Mouse (Mus musculus) lung, embryonic 15.5 days (tissue): ENCODE data around the gene Sohlh2. TPM values are rescaled to one million over a fixed set of nuclear protein-coding genes. Genes with fewer than 3 reads are reported as not detected.

ENCODE experiments used
- ATAC-seq: fragments of 200-750 bp; cut with Nextera tagmentation; 2 replicates; pipeline ENCODE4 v1.8.0; 2017; ENCODE audit warnings: moderate number of reproducible peaks, borderline replicate concordance; ENCODE audit not compliant: low FRiP score, low TSS enrichment; ENCODE audit errors: extremely low read depth
- H3K27ac ChIP-seq: fragments of 300-500 bp; sonication (generic); 2 replicates; pipeline ENCODE4 v1.5.1; 2015; ENCODE audit warnings: moderate library complexity, mild to moderate bottlenecking, inconsistent platforms
- H3K27me3 ChIP-seq: fragments of 300-500 bp; sonication (generic); 2 replicates; pipeline ENCODE4 v1.6.1; 2015; ENCODE audit warnings: inconsistent platforms
- H3K36me3 ChIP-seq: fragments of 300-500 bp; sonication (generic); 2 replicates; pipeline ENCODE4 v1.6.1; 2015; ENCODE audit warnings: inconsistent platforms
- H3K4me1 ChIP-seq: fragments of 300-500 bp; sonication (generic); 2 replicates; pipeline ENCODE4 v1.6.1; 2015; ENCODE audit warnings: inconsistent platforms
- H3K4me2 ChIP-seq: fragments of 300-500 bp; sonication (generic); 2 replicates; pipeline ENCODE4 v1.6.1; 2015; ENCODE audit warnings: inconsistent platforms, mild to moderate bottlenecking, moderate library complexity
- H3K4me3 ChIP-seq: fragments of 300-500 bp; sonication (generic); 2 replicates; pipeline ENCODE4 v1.5.1; 2015; ENCODE audit warnings: mild to moderate bottlenecking, inconsistent platforms
- H3K9ac ChIP-seq: fragments of 300-500 bp; sonication (generic); 2 replicates; pipeline ENCODE4 v1.6.1; 2015; ENCODE audit warnings: inconsistent platforms
- H3K9me3 ChIP-seq: fragments of 300-500 bp; sonication (generic); 2 replicates; pipeline ENCODE4 v1.6.1; 2016; ENCODE audit warnings: inconsistent platforms
- WGBS: fragments of 180-500 bp; shearing (Covaris S2); methylation state at CpG from one replicate; pipeline ENCODE4 v1.1.7; 2015; 5-methylcytosine and 5-hydroxymethylcytosine counted together
- polyA plus RNA-seq: library from polyadenylated mRNA; unstranded; fragments of >200 nt; fragmentation: Nextera tagmentation; extraction: Ambion mirVana; gene quantifications from 2 replicates; pipeline ENCODE4 v1.2.1, GENCODE M21; 2015

Gene Sohlh2
- polyA plus RNA-seq, result 0.06 and 0.12 TPM in 2 replicates

DNA sequence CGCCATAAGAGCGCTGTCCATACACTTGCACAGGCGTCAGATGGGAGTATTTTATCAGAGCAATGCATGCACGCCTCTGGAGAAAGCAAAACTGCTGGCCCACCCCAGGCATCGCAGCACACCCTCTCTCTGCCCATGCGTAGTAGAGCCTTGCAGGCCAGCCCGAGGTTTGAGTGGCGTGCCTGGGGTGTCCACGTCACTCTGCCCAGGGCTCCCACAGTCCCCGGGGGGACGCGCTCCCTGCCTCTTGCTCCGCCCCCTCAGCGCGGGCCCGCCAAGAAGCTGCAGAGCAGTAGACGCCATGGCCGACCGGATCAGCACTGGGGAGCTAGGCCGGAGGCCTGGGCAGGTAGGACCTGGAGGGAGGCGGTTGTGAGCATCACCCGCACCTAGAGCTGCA lies at the start of gene Sohlh2:
Gene Sohlh2, plus strand, starts transcription at position 263 of the 400 bp plus-strand sequence.
- no peaks in the 10 kb centered on the region for H3K27me3 ChIP-seq
- H3K27ac ChIP-seq, result no peak within 1 kb of the TSS
- H3K4me1 ChIP-seq, result no peaks in the 10 kb centered on the region
- H3K4me2 ChIP-seq, result no peak within 1 kb of the TSS
- H3K4me3 ChIP-seq, result no peak within 1 kb of the TSS
- no peaks in the 10 kb centered on the region for H3K9me3 ChIP-seq
- WGBS, result 94% methylated on average over 22 of the region's 22 CpGs
- no peaks in the 10 kb centered on the region for H3K36me3 ChIP-seq
- ATAC-seq, result no peak
- no peak within 1 kb of the TSS for H3K9ac ChIP-seq

DNA sequence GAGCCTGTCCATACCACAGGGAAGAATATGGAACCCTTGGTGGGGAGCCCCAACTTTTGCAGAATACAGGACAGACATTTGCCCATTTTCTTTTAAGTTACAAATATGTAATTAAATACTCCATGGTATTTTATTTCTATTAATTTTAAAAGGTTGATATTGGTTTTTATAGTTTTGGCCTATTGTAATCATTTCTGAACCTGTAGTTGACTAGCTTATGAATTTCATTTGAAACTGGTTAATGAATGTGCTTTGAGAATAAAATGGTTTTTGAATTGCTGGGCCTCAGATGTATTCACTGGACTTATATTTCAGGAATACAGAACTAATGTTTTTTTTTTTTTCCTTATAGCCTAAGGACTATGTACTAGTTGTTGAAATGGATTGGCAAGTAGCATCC lies 44.8 kb upstream of the Sohlh2 start, which contains the start of gene Ccdc169:
Gene Ccdc169, plus strand, starts transcription at position 301 of the 400 bp plus-strand sequence.
- no peak within 1 kb of the TSS for H3K9ac ChIP-seq
- no peak for ATAC-seq
- no peaks in the 10 kb centered on the region for H3K27me3 ChIP-seq
- H3K4me2 ChIP-seq, result no peak within 1 kb of the TSS
- no peak within 1 kb of the TSS for H3K27ac ChIP-seq
- H3K9me3 ChIP-seq, result no peaks in the 10 kb centered on the region
- no peak within 1 kb of the TSS for H3K4me3 ChIP-seq
- H3K4me1 ChIP-seq, result no peaks in the 10 kb centered on the region
- H3K36me3 ChIP-seq, result peaks cover 30% of the 10 kb centered on the region

DNA sequence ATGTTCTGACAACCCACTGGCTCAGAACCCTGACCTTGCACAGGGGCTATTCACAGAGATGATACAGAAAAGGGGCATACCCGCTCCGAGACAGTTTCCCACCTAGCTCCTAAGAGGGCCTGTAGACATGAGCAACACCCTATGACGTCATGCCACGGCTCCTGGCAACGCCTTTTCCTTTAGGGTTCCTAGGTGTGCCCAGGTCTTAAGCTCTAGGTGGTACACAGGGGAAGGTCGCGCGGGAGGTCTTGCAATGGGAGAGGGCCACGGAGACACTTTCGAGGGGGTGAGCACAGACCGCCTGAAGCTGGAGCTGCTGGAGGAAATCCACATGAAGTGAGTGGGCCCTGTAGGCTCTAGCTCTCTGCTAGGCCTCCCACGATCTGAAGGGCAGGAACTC lies 42.0 kb upstream of the Sohlh2 start:
- H3K9me3 ChIP-seq, result no peaks in the 10 kb centered on the region
- H3K27me3 ChIP-seq, result no peaks in the 10 kb centered on the region
- no peaks in the 10 kb centered on the region for H3K4me1 ChIP-seq
- WGBS, result 93% methylated on average over 12 of the region's 12 CpGs
- H3K36me3 ChIP-seq, result peaks cover 15% of the 10 kb centered on the region
- H3K9ac ChIP-seq, result no peak overlapping the region
- no peak overlapping the region for H3K27ac ChIP-seq
- no peak overlapping the region for H3K4me3 ChIP-seq
- no peak overlapping the region for H3K4me2 ChIP-seq
- no peak for ATAC-seq

DNA sequence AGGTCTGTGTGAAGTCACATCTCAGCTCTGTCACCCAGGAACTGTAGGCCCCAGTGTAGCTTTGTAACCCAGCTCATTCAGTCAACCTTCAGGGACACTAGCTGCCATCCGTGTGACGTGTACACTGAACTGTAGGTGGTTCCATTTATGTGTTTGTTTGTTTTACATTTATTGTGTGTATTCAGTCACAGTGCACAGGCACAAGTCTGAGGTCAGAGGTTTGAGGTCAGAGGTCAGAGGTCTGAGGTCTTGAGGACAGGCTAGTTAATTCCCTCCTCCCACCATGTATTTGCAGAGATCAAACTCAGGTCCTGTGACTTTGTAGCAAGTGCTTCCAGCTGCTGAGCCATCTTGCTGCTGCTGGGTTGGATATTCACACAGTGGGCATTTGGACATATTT lies 40.4 kb upstream of the Sohlh2 start:
- no peak overlapping the region for H3K4me2 ChIP-seq
- H3K36me3 ChIP-seq, result peaks cover 3% of the 10 kb centered on the region; the same call in 1 of the 2 replicates
- no peak for ATAC-seq
- H3K9me3 ChIP-seq, result no peaks in the 10 kb centered on the region
- 69% methylated on average over 2 of the region's 2 CpGs for WGBS
- H3K27me3 ChIP-seq, result no peaks in the 10 kb centered on the region
- H3K27ac ChIP-seq, result no peak overlapping the region
- H3K9ac ChIP-seq, result no peak overlapping the region
- H3K4me1 ChIP-seq, result no peaks in the 10 kb centered on the region
- H3K4me3 ChIP-seq, result no peak overlapping the region

DNA sequence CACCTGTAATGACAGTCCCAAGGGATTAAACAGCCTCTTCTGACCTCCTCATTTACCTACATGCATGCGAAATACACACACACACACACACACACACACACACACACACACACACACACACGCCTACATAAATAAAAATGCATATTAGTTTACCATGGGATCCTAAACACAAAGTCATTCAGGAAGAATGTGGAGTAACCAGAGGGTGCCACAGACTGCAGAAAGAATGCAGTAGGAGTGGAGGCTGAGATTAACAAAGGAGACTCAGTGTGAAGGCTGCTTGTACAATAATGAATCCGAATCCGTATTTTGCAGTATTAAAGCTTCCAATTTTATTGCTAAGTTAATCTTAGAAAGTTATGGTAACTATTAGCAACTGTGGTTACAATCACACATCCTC lies 36.9 kb upstream of the Sohlh2 start:
- Histone ChIP-seq H3K4me2 (no peak overlapping the region), H3K9ac (no peak overlapping the region), H3K36me3 (no peaks in the 10 kb centered on the region), H3K4me1 (no peaks in the 10 kb centered on the region), H3K9me3 (no peaks in the 10 kb centered on the region), H3K27ac (no peak overlapping the region), H3K4me3 (no peak overlapping the region), H3K27me3 (no peaks in the 10 kb centered on the region)
- no peak for ATAC-seq
- WGBS, result 94% methylated on average over 4 of the region's 4 CpGs

DNA sequence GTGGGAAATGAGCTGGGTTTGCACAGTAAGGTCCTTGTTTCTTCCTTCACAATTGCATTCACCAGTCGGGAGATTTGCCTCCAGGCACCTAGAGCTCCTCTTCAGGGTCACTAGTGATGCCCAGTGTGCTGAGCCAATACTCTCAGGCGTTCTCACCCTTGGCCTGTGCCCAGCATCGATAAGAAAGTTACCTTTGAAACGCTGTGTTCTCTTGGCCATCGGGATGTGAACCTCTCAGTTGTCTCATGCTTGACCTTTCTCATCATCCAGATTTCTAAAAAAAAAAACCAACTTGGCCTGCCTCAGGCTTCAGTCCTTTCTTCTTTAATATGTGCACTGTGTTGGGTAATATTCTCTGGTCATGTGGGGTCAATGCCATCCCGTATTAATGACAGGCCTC lies 35.4 kb upstream of the Sohlh2 start:
- Histone ChIP-seq H3K9me3 (no peaks in the 10 kb centered on the region), H3K4me2 (no peak overlapping the region), H3K9ac (no peak overlapping the region), H3K4me3 (no peak overlapping the region), H3K27me3 (no peaks in the 10 kb centered on the region), H3K4me1 (no peaks in the 10 kb centered on the region), H3K27ac (no peak overlapping the region), H3K36me3 (no peaks in the 10 kb centered on the region)
- ATAC-seq, result no peak
- 74% methylated on average over 6 of the region's 6 CpGs for WGBS

DNA sequence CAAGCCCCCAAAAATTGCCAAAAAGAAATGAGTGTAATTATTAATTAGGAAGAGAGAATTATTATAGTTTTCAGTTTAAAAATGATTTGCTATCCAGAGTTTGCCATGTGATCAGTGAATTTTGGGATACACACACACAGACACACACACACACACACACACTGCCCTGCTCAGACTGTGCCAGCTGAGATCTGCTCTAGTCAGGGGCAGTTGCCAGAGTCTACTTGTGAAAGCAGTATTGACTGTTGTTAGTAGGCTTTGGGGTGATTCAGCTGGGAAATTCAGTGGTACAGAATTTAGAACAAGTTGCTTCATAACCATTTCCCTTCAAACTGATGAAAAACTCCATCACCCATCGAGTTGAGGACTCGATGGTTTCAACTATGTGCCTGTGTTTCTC lies 34.7 kb upstream of the Sohlh2 start:
- no peak for ATAC-seq
- no peak overlapping the region for H3K9ac ChIP-seq
- no peak overlapping the region for H3K27ac ChIP-seq
- no peak overlapping the region for H3K4me2 ChIP-seq
- H3K4me3 ChIP-seq, result no peak overlapping the region
- H3K9me3 ChIP-seq, result no peaks in the 10 kb centered on the region
- WGBS, result 78% methylated on average over 2 of the region's 2 CpGs
- no peaks in the 10 kb centered on the region for H3K36me3 ChIP-seq
- H3K4me1 ChIP-seq, result no peaks in the 10 kb centered on the region
- H3K27me3 ChIP-seq, result no peaks in the 10 kb centered on the region

DNA sequence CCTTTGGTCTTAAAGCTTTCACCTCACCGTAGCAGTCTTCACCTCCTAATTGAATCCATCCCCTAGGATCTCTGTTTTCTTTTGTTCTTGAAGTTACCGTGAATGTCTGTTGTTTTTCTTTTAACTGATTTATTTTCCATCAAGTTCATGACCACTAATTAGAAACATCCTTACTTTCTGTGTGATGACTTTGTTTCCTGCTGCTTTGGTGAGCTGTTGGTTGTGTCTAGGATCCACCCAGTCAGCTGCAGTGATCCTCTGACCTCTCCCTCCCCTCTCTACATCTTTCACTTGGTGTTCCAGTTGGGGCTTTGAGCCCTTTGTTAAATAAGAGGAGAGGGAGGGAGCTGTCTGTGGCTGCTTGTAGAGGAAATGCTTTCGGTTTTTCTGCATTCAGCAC lies 33.7 kb upstream of the Sohlh2 start:
- Histone ChIP-seq H3K36me3 (no peaks in the 10 kb centered on the region), H3K4me1 (no peaks in the 10 kb centered on the region), H3K4me2 (no peak overlapping the region), H3K9ac (no peak overlapping the region), H3K27ac (no peak overlapping the region), H3K27me3 (no peaks in the 10 kb centered on the region), H3K9me3 (no peaks in the 10 kb centered on the region), H3K4me3 (no peak overlapping the region)
- no peak for ATAC-seq
- WGBS, result 35% methylated on average over 3 of the region's 3 CpGs

DNA sequence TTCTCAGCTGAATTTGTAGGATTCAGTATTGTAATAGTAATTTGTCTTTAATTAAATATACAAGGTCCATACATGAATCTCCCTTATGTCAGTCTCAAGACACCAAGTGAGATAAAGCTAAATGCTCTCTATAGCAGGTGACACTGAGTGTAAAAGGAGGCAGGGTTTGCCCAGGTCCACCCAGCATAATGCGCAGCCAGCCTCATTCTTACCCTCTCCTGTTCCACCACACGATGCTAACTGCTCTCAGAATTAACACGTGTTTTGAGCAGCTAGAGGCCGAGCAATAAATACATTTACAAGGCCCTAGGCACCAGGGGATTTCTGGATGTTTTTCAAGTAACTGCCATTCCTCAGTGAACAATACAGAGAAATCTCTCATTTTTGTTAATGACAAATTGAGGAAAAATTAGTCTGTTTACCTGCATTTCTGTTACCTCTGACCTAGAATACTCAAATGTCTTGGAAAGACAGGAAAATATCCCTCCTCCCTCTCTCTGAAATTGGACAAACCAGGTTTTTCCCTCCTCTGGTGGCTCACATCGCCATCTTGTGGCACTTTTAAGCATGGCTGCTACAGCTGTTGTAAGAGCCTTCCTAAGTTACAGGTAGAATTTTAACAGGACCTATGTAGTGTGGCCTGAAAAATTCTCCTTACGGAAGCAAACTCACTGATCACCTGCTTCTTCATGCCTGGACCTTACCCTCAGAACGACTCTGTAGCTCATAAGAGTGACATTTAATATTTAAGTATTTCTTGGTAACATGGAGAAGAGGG lies 30.0 kb upstream of the Sohlh2 start:
- H3K36me3 ChIP-seq, result no peaks in the 10 kb centered on the region
- no peaks in the 10 kb centered on the region for H3K9me3 ChIP-seq
- H3K27me3 ChIP-seq, result no peaks in the 10 kb centered on the region
- no peak overlapping the region for H3K9ac ChIP-seq
- WGBS, result 46% methylated on average over 7 of the region's 7 CpGs
- no peak overlapping the region for H3K4me3 ChIP-seq
- H3K4me2 ChIP-seq, result no peak overlapping the region
- no peaks in the 10 kb centered on the region for H3K4me1 ChIP-seq
- no peak overlapping the region for H3K27ac ChIP-seq
- ATAC-seq, result no peak

DNA sequence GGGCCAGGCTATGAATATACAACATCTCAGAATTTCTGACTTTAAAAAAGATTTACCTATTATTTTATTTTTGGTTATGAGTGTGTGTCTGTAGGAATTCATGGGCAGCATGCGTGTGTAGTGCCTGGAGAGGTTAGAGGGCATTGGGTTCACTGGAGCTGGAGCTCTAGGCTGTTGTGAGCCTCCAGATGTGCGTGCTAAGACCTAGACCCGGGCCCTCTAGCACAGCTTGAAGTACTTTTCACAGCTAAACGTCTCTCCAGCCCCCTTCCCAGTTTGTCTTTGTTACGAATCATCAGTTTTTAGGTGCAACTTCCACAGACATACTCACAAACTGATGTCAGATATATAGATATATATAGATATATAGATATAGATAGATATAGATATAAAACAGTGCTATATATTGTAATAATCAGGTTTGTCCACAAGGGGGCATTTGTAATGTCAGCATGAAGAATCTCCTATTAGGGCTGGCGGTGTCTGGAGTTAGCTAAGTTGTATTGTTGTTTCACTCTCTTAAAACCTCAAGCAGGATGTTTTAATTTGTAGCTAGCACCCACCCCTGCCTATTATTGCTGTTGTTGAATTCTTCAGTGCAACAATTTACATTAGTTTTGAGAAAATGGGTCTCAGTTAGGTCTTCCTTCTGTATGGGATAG lies 29.0 kb upstream of the Sohlh2 start:
- no peak for ATAC-seq
- Histone ChIP-seq H3K9me3 (no peaks in the 10 kb centered on the region), H3K9ac (no peak overlapping the region), H3K4me2 (no peak overlapping the region), H3K36me3 (no peaks in the 10 kb centered on the region), H3K27ac (no peak overlapping the region), H3K27me3 (no peaks in the 10 kb centered on the region), H3K4me3 (no peak overlapping the region), H3K4me1 (no peaks in the 10 kb centered on the region)
- WGBS, result 62% methylated on average over 6 of the region's 6 CpGs

DNA sequence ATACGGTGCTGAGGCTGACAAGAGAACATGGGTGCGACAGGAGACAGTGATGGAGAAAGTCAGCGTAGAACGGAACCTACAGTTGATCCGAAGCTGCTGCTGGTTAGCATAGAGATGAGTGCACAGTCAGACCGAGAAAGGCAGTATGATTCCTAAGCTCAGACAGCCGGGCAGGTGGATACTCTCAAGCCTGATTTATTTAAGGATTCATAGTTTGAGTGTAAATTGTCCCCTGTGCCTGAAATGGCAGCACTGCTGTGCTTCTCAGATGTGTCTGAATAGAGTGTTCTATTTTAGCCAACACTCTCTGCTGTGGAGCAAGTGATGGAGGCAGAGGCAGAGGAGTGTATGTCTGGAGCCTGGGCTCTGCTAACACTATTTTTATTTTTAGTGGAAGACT lies 27.7 kb upstream of the Sohlh2 start:
- Histone ChIP-seq H3K27me3 (no peaks in the 10 kb centered on the region), H3K9ac (no peak overlapping the region), H3K4me1 (no peaks in the 10 kb centered on the region), H3K4me3 (no peak overlapping the region), H3K9me3 (no peaks in the 10 kb centered on the region), H3K36me3 (no peaks in the 10 kb centered on the region), H3K4me2 (no peak overlapping the region), H3K27ac (no peak overlapping the region)
- WGBS, result 89% methylated on average over 7 of the region's 7 CpGs
- ATAC-seq, result no peak

DNA sequence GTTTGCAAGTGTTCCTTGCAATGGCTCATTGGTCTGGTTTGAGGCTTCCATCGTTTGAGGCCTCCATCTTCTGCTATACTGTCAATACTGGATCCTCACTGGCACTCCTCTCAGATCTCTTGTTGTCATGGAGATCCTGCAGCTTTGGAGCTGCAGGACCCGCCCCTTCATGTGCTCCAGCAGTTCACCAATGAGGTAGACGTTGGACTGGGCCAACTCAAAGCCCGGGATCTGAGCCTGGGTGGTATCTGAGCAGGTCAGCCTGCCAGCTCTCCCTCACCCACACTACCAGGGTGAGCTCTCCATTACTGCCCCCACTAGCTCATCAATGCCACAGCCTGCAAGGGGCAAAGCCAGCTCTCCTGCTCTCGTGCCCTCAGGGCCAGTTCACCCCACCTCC lies 24.4 kb upstream of the Sohlh2 start:
- Histone ChIP-seq H3K27me3 (no peaks in the 10 kb centered on the region), H3K4me2 (no peak overlapping the region), H3K4me1 (no peaks in the 10 kb centered on the region), H3K36me3 (no peaks in the 10 kb centered on the region), H3K4me3 (no peak overlapping the region), H3K9me3 (no peaks in the 10 kb centered on the region), H3K27ac (no peak overlapping the region), H3K9ac (no peak overlapping the region)
- WGBS, result 56% methylated on average over 5 of the region's 5 CpGs
- ATAC-seq, result no peak
